In the genomic region with DNA sequence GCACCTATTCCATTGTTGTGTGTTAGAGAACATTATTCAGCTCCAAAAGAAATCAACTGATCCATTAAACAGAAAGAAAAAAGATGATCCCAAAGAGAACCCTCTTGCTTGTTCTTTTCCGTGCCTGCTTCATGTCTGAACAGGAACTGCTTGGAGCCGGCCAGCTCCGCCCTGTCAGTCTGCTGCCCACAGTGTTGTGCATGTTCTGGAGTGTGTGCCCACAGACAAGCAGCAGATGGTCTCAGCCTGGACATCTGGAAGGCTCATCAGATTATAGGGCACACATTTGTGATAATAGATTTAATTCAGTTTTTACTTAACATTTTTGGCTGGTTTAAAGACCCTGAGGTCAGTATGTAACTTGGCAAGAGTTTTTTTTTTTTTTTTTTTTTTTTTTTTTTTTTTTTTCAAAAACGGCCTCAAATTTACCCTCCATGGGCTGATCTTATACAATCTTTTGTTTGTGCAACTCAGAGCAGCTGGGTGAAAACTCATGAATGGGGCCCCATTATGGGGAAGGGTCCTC, we compare ENCODE assay signal across 13 mouse cellular contexts.
DNase-seq lines count a peak whose midpoint lies in the region; ATAC-seq lines count a peak whose summit lies in the region.
"Had no signal": no experiment of that assay in that cellular context is flagged by ENCODE, and none has a peak within 500 bp of the region (broad histone marks: within the 10 kb centered on the region; RNA-seq: fewer than 3 reads in every experiment).

No protein-coding gene starts in this region.

- no peaks in the 10 kb centered on the region for H3K36me3 ChIP-seq in intestine, embryonic 15.5 days
- no peaks in the 10 kb centered on the region for H3K36me3 ChIP-seq in kidney, embryonic 15.5 days
- no peaks in the 10 kb centered on the region for H3K36me3 ChIP-seq in midbrain, embryonic 15.5 days (replicated peaks)
- H3K36me3 ChIP-seq: forebrain, embryonic 10.5 days; neural tube, embryonic 12.5 days had no signal

- H3K4me2 ChIP-seq in intestine, embryonic 15.5 days (replicated peaks): no peak overlapping the region
- H3K4me2 ChIP-seq in kidney, embryonic 15.5 days: no peak overlapping the region
- no peak overlapping the region for H3K4me2 ChIP-seq in midbrain, embryonic 15.5 days
- H3K4me2 ChIP-seq: neural tube, embryonic 12.5 days had no signal

- peak; percentile 71 for ATAC-seq in intestine, embryonic 15.5 days
- ATAC-seq in kidney, embryonic 15.5 days (replicated peaks; ENCODE audit: low FRiP score): no peak
- no peak for ATAC-seq in midbrain, embryonic 15.5 days (replicated peaks)

- DNase-seq in adrenal gland, postnatal 10 days: peak; percentile 14
- no peak for DNase-seq in adrenal gland, postnatal 25 days
- peak; percentile 10 for DNase-seq in layer of hippocampus, adult 11-12 months (ENCODE audit: low spot score)
- DNase-seq in layer of hippocampus, postnatal 25 days (ENCODE audit: extremely low spot score in 1 of 2, low spot score in 1 of 2): no peak
- peak; percentile 20 for DNase-seq in retina, postnatal 7 days (ENCODE audit: low read depth, low spot score)
- DNase-seq: heart, adult 2 months had no signal

- no peak overlapping the region for H3K27ac ChIP-seq in intestine, embryonic 15.5 days
- no peak overlapping the region for H3K27ac ChIP-seq in kidney, embryonic 15.5 days
- H3K27ac ChIP-seq in midbrain, embryonic 15.5 days: no peak overlapping the region
- H3K27ac ChIP-seq: forebrain, embryonic 10.5 days; heart, adult 2 months; liver, embryonic 14.5 days; neural tube, embryonic 12.5 days had no signal

- WGBS in intestine, embryonic 15.5 days: 61% methylated on average over 4 of the region's 4 CpGs
- WGBS in kidney, embryonic 15.5 days: 73% methylated on average over 4 of the region's 4 CpGs
- 49% methylated on average over 4 of the region's 4 CpGs for WGBS in midbrain, embryonic 15.5 days

- H3K9me3 ChIP-seq in intestine, embryonic 15.5 days: no peaks in the 10 kb centered on the region
- no peaks in the 10 kb centered on the region for H3K9me3 ChIP-seq in kidney, embryonic 15.5 days (replicated peaks)
- H3K9me3 ChIP-seq in midbrain, embryonic 15.5 days: no peaks in the 10 kb centered on the region
- H3K9me3 ChIP-seq: forebrain, embryonic 10.5 days; megakaryocyte, embryonic 14.5 days; neural tube, embryonic 12.5 days had no signal

- no peak overlapping the region for H3K4me3 ChIP-seq in intestine, embryonic 15.5 days (replicated peaks)
- H3K4me3 ChIP-seq in kidney, embryonic 15.5 days (replicated peaks): no peak overlapping the region
- no peak overlapping the region for H3K4me3 ChIP-seq in midbrain, embryonic 15.5 days
- H3K4me3 ChIP-seq: forebrain, embryonic 10.5 days; heart, adult 2 months; megakaryocyte, embryonic 14.5 days; neural tube, embryonic 12.5 days had no signal

- H3K27me3 ChIP-seq in intestine, embryonic 15.5 days (replicated peaks): no peaks in the 10 kb centered on the region
- no peaks in the 10 kb centered on the region for H3K27me3 ChIP-seq in kidney, embryonic 15.5 days
- H3K27me3 ChIP-seq in midbrain, embryonic 15.5 days (replicated peaks): no peaks in the 10 kb centered on the region
- H3K27me3 ChIP-seq: neural tube, embryonic 12.5 days had no signal

- H3K4me1 ChIP-seq in intestine, embryonic 15.5 days (replicated peaks): no peaks in the 10 kb centered on the region
- no peaks in the 10 kb centered on the region for H3K4me1 ChIP-seq in kidney, embryonic 15.5 days
- H3K4me1 ChIP-seq in midbrain, embryonic 15.5 days: no peaks in the 10 kb centered on the region
- H3K4me1 ChIP-seq: megakaryocyte, embryonic 14.5 days; neural tube, embryonic 12.5 days had no signal

- H3K9ac ChIP-seq in intestine, embryonic 15.5 days: no peak overlapping the region
- H3K9ac ChIP-seq in kidney, embryonic 15.5 days: no peak overlapping the region
- H3K9ac ChIP-seq in midbrain, embryonic 15.5 days: no peak overlapping the region
- H3K9ac ChIP-seq: liver, embryonic 14.5 days; neural tube, embryonic 12.5 days had no signal

Comparison
In these comparisons a context has a peak if more than half of its experiments do, and no peak if none do; other contexts are left out.
1. DNase-seq: peak in adrenal gland, postnatal 10 days (single experiment), layer of hippocampus, adult 11-12 months (single experiment) and retina, postnatal 7 days (single experiment); none in adrenal gland, postnatal 25 days (single experiment) and layer of hippocampus, postnatal 25 days (0 of 2).